Mouse (Mus musculus) liver, postnatal 0 days (tissue): ENCODE measurements around the gene Cdkn2c. TPM values are rescaled to one million over a fixed set of nuclear protein-coding genes. Genes with fewer than 3 reads are reported as not detected.

Source experiments
- ATAC-seq: fragments of 200-750 bp; cut with Nextera tagmentation; 2 replicates; pipeline ENCODE4 v1.8.0; 2017; ENCODE audit warnings: mild to moderate bottlenecking, moderate library complexity
- DNase-seq: peaks from one replicate; pipeline ENCODE4 v3.0.0-alpha.2; 2016
- H3K27ac ChIP-seq: fragments of 300-500 bp; sonication (generic); 2 replicates; pipeline ENCODE4 v1.5.1; 2014; ENCODE audit warnings: antibody characterized with exemption, moderate library complexity, mild to moderate bottlenecking, low read depth
- H3K27me3 ChIP-seq: fragments of 300-500 bp; sonication (generic); 2 replicates; pipeline ENCODE4 v1.6.1; 2014; ENCODE audit warnings: low read length, control low read depth, mixed read lengths; ENCODE audit not compliant: insufficient read depth
- H3K36me3 ChIP-seq: fragments of 300-500 bp; sonication (generic); replicated peaks from 2 replicates; pipeline ENCODE4 v1.6.1; 2014; ENCODE audit warnings: mild to moderate bottlenecking, control low read depth, low read length, moderate library complexity, mixed read lengths; ENCODE audit not compliant: insufficient read depth
- H3K4me1 ChIP-seq: fragments of 300-500 bp; sonication (generic); 2 replicates; pipeline ENCODE4 v1.6.1; 2014; ENCODE audit warnings: antibody characterized with exemption, mild to moderate bottlenecking, control low read depth; ENCODE audit not compliant: insufficient read depth
- H3K4me2 ChIP-seq: fragments of 300-500 bp; sonication (generic); 2 replicates; pipeline ENCODE4 v1.6.1; 2014; ENCODE audit warnings: low read depth, mild to moderate bottlenecking, low read length, moderate library complexity, mixed read lengths
- H3K4me3 ChIP-seq: fragments of 300-500 bp; sonication (generic); 2 replicates; pipeline ENCODE4 v1.5.1; 2014; ENCODE audit warnings: low read depth, low read length
- H3K9ac ChIP-seq: fragments of 300-500 bp; sonication (generic); replicated peaks from 2 replicates; pipeline ENCODE4 v1.6.1; 2014; ENCODE audit warnings: mild to moderate bottlenecking, moderate library complexity
- H3K9me3 ChIP-seq: fragments of 300-500 bp; sonication (generic); 2 replicates; pipeline ENCODE4 v1.6.1; 2016; ENCODE audit warnings: mild to moderate bottlenecking, control low read depth, low read length, mixed read lengths
- CTCF ChIP-seq: sonication (generic); IDR thresholded peaks from 2 replicates; pipeline ENCODE4 v1.5.1; 2016; ENCODE audit warnings: antibody characterized with exemption, low read depth
- EP300 ChIP-seq: IDR thresholded peaks from 2 replicates; pipeline ENCODE4 v1.6.1; 2016; ENCODE audit warnings: antibody characterized with exemption, low read depth, mild to moderate bottlenecking
- WGBS: fragments of 180-500 bp; shearing (Covaris S2); extraction: QIAGEN DNeasy Blood & Tissue Kit; methylation state at CpG from one replicate; pipeline ENCODE4 v1.1.7; 2014; ENCODE audit not compliant: insufficient replicate concordance; 5-methylcytosine and 5-hydroxymethylcytosine counted together
- polyA plus RNA-seq: library from polyadenylated mRNA; unstranded; fragments of >200 nt; fragmentation: Nextera tagmentation; extraction: Ambion mirVana; gene quantifications from 2 replicates; pipeline ENCODE4 v1.2.1, GENCODE M21; 2015

The Cdkn2c gene
- polyA plus RNA-seq, 1 experiment from 2014 or later: 11.1 TPM

DNA sequence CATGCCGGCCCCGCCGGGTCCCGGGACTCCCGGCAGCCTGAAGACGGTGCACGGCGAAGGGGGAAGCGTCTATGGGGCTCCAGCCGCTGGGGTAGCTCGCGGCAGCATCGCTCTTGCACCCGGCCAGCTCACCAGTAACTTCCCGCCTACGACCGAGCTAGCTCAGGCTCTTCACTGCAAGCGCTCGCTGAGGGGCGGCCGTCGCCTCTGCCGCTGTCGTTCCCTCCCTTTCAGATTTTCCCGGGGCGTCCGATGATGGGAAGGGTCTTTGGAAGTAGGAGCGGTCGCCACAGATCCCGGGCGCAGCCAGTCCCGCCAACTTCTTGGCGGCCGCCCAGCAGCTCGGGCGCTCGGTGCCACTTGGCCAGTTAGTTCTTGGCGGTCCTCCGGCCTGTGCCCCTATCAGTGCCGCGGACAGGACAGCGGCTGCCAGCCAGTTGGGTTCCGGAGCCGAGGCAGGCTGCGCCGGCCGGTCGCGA, 968 bp downstream of the Cdkn2c start:
- peak; percentile 31 for ATAC-seq
- H3K27me3 ChIP-seq: peaks cover 11% of the 10 kb centered on the region
- WGBS: under 1% methylated on average over 39 of the region's 49 CpGs
- peak overlapping the region; percentile 95 for H3K4me3 ChIP-seq
- peaks cover 3% of the 10 kb centered on the region; the same call in 1 of the 2 replicates for H3K4me1 ChIP-seq
- TF ChIP-seq EP300 (no peak), CTCF (no peak)
- peak; percentile 74 for DNase-seq
- H3K4me2 ChIP-seq: peak overlapping the region; percentile 97
- H3K36me3 ChIP-seq: 0 out of 2 replicates have a peak, but pooled peaks cover 1% of the 10 kb centered on the region
- H3K9ac ChIP-seq: peak overlapping the region; percentile 89
- H3K9me3 ChIP-seq: no peaks in the 10 kb centered on the region
- peak overlapping the region; percentile 95 for H3K27ac ChIP-seq

DNA sequence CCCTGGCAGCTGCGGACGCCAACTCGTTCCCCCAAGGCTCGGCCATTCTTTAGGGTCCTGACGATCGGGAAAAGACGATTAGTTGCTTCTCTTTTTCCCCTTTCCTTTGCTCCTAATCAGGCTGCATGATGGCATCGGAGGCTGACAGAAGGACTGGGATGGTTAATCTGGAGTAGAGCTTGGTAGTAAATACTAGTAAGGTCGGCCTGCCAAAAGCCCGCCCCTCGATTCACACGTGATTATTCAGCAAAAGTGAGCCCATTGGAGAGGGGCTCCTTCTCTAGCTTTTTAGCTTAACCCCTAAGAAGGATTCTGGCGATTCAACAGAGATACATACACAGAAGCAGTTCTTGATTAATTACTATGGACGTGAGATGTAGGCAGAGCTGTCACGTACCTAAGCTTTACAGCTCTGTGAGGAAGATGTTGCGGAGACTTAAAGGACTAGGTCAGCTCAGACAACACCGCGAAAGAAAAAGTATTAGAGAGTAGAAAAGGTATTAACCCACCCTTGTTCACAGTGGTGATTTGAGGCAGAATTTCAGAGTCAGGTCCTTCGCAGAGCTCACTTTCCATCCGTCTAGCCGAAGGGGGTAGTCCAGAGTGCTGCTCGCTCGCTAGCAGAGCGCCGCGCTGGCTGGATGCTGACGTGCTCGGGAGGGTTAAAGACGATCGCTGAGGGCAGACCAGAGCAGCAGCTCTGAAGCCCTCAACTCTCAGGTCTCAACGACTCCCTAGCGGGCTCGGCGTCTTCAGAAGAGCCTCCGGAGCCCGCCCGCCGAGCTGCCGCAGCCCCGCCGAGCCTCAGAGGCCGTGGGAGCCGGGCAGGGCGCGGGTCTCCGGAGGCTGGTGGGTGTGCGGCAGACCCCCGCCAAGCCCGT, 1.6 kb downstream of the Cdkn2c start:
- H3K36me3 ChIP-seq: peaks cover 2% of the 10 kb centered on the region; the same call in 1 of the 2 replicates
- H3K9ac ChIP-seq: peak overlapping the region; percentile 89
- peak; percentile 29 for ATAC-seq
- no peak for TF ChIP-seq CTCF
- no peak for TF ChIP-seq EP300
- 1% methylated on average over 45 of the region's 49 CpGs for WGBS
- no peaks in the 10 kb centered on the region for H3K9me3 ChIP-seq
- peaks cover 15% of the 10 kb centered on the region for H3K27me3 ChIP-seq
- peaks cover 3% of the 10 kb centered on the region; the same call in 1 of the 2 replicates for H3K4me1 ChIP-seq
- H3K4me3 ChIP-seq: peak overlapping the region; percentile 95
- peak overlapping the region; percentile 97 for H3K4me2 ChIP-seq
- H3K27ac ChIP-seq: peak overlapping the region; percentile 95
- peak; percentile 67 for DNase-seq

DNA sequence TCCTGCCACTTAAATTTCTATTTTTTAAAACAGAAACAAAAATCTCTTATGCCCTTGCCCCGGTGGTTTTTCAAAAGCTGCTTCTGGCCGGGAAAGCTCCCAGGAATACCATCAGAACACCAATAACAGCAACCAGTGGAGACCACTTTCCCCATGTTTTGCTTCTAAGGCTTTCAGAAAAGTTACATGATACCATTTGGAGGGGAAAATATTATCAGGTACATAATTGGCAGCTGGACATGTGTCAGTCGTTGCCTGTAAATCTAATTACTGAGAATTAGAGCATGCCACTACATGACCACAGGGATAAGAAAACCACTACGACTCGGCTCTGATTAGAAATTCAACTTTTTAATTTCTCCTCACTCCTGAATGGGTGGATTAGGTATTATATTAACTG, 2.9 kb downstream of the Cdkn2c start:
- ATAC-seq (no peak), DNase-seq (no peak)
- no peaks in the 10 kb centered on the region for H3K9me3 ChIP-seq
- peaks cover 2% of the 10 kb centered on the region; the same call in 1 of the 2 replicates for H3K36me3 ChIP-seq
- TF ChIP-seq CTCF (no peak), EP300 (no peak)
- peaks cover 20% of the 10 kb centered on the region for H3K27me3 ChIP-seq
- WGBS: 19% methylated on average over 5 of the region's 5 CpGs
- no peak overlapping the region for H3K27ac ChIP-seq
- H3K9ac ChIP-seq: peak overlapping the region; percentile 27
- peak overlapping the region; percentile 95 for H3K4me3 ChIP-seq
- H3K4me1 ChIP-seq: peaks cover 3% of the 10 kb centered on the region; the same call in 1 of the 2 replicates
- H3K4me2 ChIP-seq: peak overlapping the region; percentile 97

DNA sequence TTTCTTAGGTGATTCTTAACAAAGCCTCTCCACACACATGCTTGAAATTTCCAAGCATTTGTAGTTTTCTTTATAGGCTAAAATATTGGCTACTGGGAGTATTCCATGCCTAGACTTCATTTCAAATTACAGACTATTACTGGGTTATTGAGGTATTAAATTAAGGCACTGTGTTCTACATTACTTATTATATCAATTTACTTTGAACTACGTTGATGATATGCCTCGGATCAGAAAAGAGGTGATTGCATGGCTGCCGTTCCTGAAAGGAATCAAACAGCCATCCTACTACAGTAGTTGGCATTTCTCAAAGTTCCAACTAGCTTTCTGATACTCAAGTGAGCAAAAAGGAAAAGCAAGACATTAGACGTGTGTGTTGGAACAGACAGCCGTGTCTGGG, 4.7 kb downstream of the Cdkn2c start:
- DNase-seq (no peak), ATAC-seq (no peak)
- Histone ChIP-seq H3K36me3 (peaks cover 2% of the 10 kb centered on the region; the same call in 1 of the 2 replicates), H3K4me1 (peaks cover 5% of the 10 kb centered on the region), H3K4me3 (no peak overlapping the region), H3K27me3 (peaks cover 38% of the 10 kb centered on the region), H3K9ac (no peak overlapping the region), H3K9me3 (no peaks in the 10 kb centered on the region), H3K27ac (no peak overlapping the region), H3K4me2 (no peak overlapping the region)
- 32% methylated on average over 5 of the region's 5 CpGs for WGBS
- no peak for TF ChIP-seq EP300
- no peak for TF ChIP-seq CTCF

DNA sequence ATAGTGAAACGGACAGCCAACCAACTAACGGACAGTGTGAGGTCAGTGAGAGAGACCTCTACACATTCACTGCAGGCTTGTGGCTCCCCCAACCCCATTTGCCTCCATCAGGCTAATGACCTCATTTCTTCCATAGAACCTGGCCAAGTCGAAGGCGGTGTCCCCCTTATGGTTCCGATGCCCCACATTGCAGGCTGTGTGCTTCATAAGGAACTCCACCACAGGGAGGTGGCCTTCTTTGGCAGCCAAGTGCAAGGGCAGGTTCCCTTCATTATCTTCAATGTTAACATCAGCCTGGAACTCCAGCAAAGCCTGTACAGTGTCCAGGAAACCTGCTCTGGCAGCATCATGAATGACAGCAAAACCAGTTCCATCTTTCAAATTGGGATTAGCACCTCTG, 5.8 kb downstream of the Cdkn2c start:
- no peak overlapping the region for H3K4me2 ChIP-seq
- 39% methylated on average over 5 of the region's 5 CpGs for WGBS
- H3K27ac ChIP-seq: no peak overlapping the region
- H3K9me3 ChIP-seq: no peaks in the 10 kb centered on the region
- no peak overlapping the region for H3K9ac ChIP-seq
- ATAC-seq (no peak), DNase-seq (no peak)
- TF ChIP-seq EP300 (no peak), CTCF (no peak)
- peaks cover 47% of the 10 kb centered on the region for H3K27me3 ChIP-seq
- no peak overlapping the region for H3K4me3 ChIP-seq
- peaks cover 5% of the 10 kb centered on the region for H3K4me1 ChIP-seq
- peaks cover 2% of the 10 kb centered on the region; the same call in 1 of the 2 replicates for H3K36me3 ChIP-seq

DNA sequence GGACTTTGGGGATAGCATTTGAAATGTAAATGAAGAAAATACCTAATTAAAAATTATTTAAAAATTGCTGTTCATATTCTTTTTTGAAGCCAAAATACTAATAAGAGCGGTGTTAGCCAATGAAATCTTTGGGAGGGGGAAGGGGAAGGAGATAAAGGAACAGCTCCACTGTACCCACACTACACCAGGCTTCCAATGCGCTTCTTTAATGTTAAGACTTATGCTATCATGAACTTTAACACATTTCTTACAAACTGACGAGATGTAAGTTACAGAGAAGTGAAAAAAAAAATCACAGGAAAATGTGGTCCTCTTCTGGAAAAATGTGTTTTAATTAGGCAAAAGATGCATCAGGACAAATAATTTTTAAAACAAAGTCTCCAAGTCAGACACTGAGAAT, 6.4 kb downstream of the Cdkn2c start:
- TF ChIP-seq CTCF (no peak), EP300 (no peak)
- WGBS: 42% methylated on average over 3 of the region's 3 CpGs
- no peak overlapping the region for H3K4me2 ChIP-seq
- no peaks in the 10 kb centered on the region for H3K9me3 ChIP-seq
- peaks cover 2% of the 10 kb centered on the region; the same call in 1 of the 2 replicates for H3K36me3 ChIP-seq
- no peak overlapping the region for H3K27ac ChIP-seq
- DNase-seq (no peak), ATAC-seq (no peak)
- H3K27me3 ChIP-seq: peaks cover 53% of the 10 kb centered on the region
- no peak overlapping the region for H3K4me3 ChIP-seq
- peaks cover 5% of the 10 kb centered on the region for H3K4me1 ChIP-seq
- no peak overlapping the region for H3K9ac ChIP-seq
